Mouse (Mus musculus) midbrain, embryonic 13.5 days (tissue): ENCODE results near the gene Sgf29. TPM values are rescaled to one million over a fixed set of nuclear protein-coding genes. Genes with fewer than 3 reads are reported as not detected.
"Not testable (repeated sequence)": the region's sequence is repeated elsewhere in the genome, so short reads cannot be mapped to it uniquely, and the experiment has no call there.

Source experiments
- ATAC-seq: fragments of 200-750 bp; cut with Nextera tagmentation; 2 replicates; pipeline ENCODE4 v1.8.0; 2017; ENCODE audit warnings: mild to moderate bottlenecking, moderate TSS enrichment, moderate library complexity
- H3K27ac ChIP-seq: fragments of 300-500 bp; sonication (generic); 2 replicates; pipeline ENCODE4 v1.5.1; 2015; ENCODE audit warnings: inconsistent platforms, mild to moderate bottlenecking, moderate library complexity
- H3K27me3 ChIP-seq: fragments of 300-500 bp; sonication (generic); 2 replicates; pipeline ENCODE4 v1.6.1; 2015; ENCODE audit warnings: mild to moderate bottlenecking, inconsistent platforms
- H3K36me3 ChIP-seq: fragments of 300-500 bp; sonication (generic); 2 replicates; pipeline ENCODE4 v1.6.1; 2015; ENCODE audit warnings: mild to moderate bottlenecking, inconsistent platforms
- H3K4me1 ChIP-seq: fragments of 300-500 bp; sonication (generic); replicated peaks from 2 replicates; pipeline ENCODE4 v1.6.1; 2015; ENCODE audit warnings: inconsistent platforms
- H3K4me2 ChIP-seq: fragments of 300-500 bp; sonication (generic); replicated peaks from 2 replicates; pipeline ENCODE4 v1.6.1; 2015; ENCODE audit warnings: moderate library complexity, mild to moderate bottlenecking, inconsistent platforms
- H3K4me3 ChIP-seq: fragments of 300-500 bp; sonication (generic); replicated peaks from 2 replicates; pipeline ENCODE4 v1.5.1; 2015; ENCODE audit warnings: mild to moderate bottlenecking, inconsistent platforms
- H3K9ac ChIP-seq: fragments of 300-500 bp; sonication (generic); replicated peaks from 2 replicates; pipeline ENCODE4 v1.6.1; 2015; ENCODE audit warnings: mild to moderate bottlenecking, inconsistent platforms
- H3K9me3 ChIP-seq: fragments of 300-500 bp; sonication (generic); 2 replicates; pipeline ENCODE4 v1.6.1; 2016; ENCODE audit warnings: mild to moderate bottlenecking, inconsistent platforms
- WGBS: fragments of 180-500 bp; shearing (Covaris S2); methylation state at CpG from one replicate; pipeline ENCODE4 v1.1.7; 2015; 5-methylcytosine and 5-hydroxymethylcytosine counted together
- polyA plus RNA-seq: library from polyadenylated mRNA; unstranded; fragments of >200 nt; fragmentation: Nextera tagmentation; extraction: Ambion mirVana; gene quantifications from 2 replicates; pipeline ENCODE4 v1.2.1, GENCODE M21; 2015

Gene Sgf29
- polyA plus RNA-seq, 1 experiment from 2014 or later, result 54.5 TPM

GRCm38 (mm10) chr7:126672111-126672510 is 23.0 kb downstream of the Sgf29 start:
- Histone ChIP-seq H3K9me3 (no peaks in the 10 kb centered on the region), H3K4me3 (no peak overlapping the region), H3K27me3 (no peaks in the 10 kb centered on the region), H3K4me1 (no peaks in the 10 kb centered on the region), H3K36me3 (peaks cover 57% of the 10 kb centered on the region), H3K4me2 (no peak overlapping the region), H3K9ac (no peak overlapping the region), H3K27ac (no peak overlapping the region)
- 95% methylated on average over 9 of the region's 9 CpGs for WGBS
- no peak for ATAC-seq

GRCm38 (mm10) chr7:126675104-126675503 is 26.0 kb downstream of the Sgf29 start:
- Histone ChIP-seq H3K4me2 (no peak overlapping the region), H3K9me3 (no peaks in the 10 kb centered on the region), H3K4me1 (no peaks in the 10 kb centered on the region), H3K27ac (no peak overlapping the region), H3K27me3 (no peaks in the 10 kb centered on the region), H3K9ac (no peak overlapping the region), H3K36me3 (peaks cover 40% of the 10 kb centered on the region), H3K4me3 (no peak overlapping the region)
- ATAC-seq, result no peak
- WGBS, result 95% methylated on average over 8 of the region's 8 CpGs

GRCm38 (mm10) chr7:126676207-126676606 is 27.1 kb downstream of the Sgf29 start, which contains the start of gene Sult1a1:
Sult1a1 (minus strand) TSS chr7:126676432.
- Histone ChIP-seq H3K27me3 (no peaks in the 10 kb centered on the region), H3K4me1 (no peaks in the 10 kb centered on the region), H3K4me2 (no peak within 1 kb of the TSS), H3K27ac (no peak within 1 kb of the TSS), H3K9me3 (no peaks in the 10 kb centered on the region), H3K4me3 (no peak within 1 kb of the TSS), H3K9ac (no peak within 1 kb of the TSS), H3K36me3 (peaks cover 34% of the 10 kb centered on the region)
- ATAC-seq, result no peak
- 90% methylated on average over 1 of the region's 1 CpGs for WGBS

GRCm38 (mm10) chr7:126676631-126677220 is 27.6 kb downstream of the Sgf29 start:
- H3K9me3 ChIP-seq, result no peaks in the 10 kb centered on the region
- H3K4me3 ChIP-seq, result no peak overlapping the region
- no peaks in the 10 kb centered on the region for H3K4me1 ChIP-seq
- no peak for ATAC-seq
- H3K27me3 ChIP-seq, result no peaks in the 10 kb centered on the region
- 78% methylated on average over 4 of the region's 4 CpGs for WGBS
- peaks cover 28% of the 10 kb centered on the region for H3K36me3 ChIP-seq
- H3K27ac ChIP-seq, result no peak overlapping the region
- H3K9ac ChIP-seq, result no peak overlapping the region
- no peak overlapping the region for H3K4me2 ChIP-seq

GRCm38 (mm10) chr7:126678545-126679341 is 29.6 kb downstream of the Sgf29 start:
- Histone ChIP-seq H3K27me3 (no peaks in the 10 kb centered on the region), H3K27ac (no peak overlapping the region), H3K4me3 (no peak overlapping the region), H3K9me3 (no peaks in the 10 kb centered on the region), H3K36me3 (peaks cover 10% of the 10 kb centered on the region), H3K9ac (no peak overlapping the region), H3K4me2 (no peak overlapping the region), H3K4me1 (no peaks in the 10 kb centered on the region)
- no peak for ATAC-seq
- WGBS, result 85% methylated on average over 8 of the region's 8 CpGs

GRCm38 (mm10) chr7:126679683-126680082 is 30.6 kb downstream of the Sgf29 start:
- Histone ChIP-seq H3K4me2 (no peak overlapping the region), H3K4me3 (no peak overlapping the region), H3K27ac (no peak overlapping the region), H3K4me1 (no peaks in the 10 kb centered on the region), H3K27me3 (no peaks in the 10 kb centered on the region), H3K9ac (no peak overlapping the region), H3K36me3 (peaks cover 10% of the 10 kb centered on the region), H3K9me3 (no peaks in the 10 kb centered on the region)
- WGBS, result 89% methylated on average over 5 of the region's 5 CpGs
- ATAC-seq, result no peak

- Histone ChIP-seq H3K36me3 (peaks cover 10% of the 10 kb centered on the region), H3K4me2 (no peak overlapping the region), H3K27me3 (no peaks in the 10 kb centered on the region), H3K27ac (no peak overlapping the region), H3K9me3 (no peaks in the 10 kb centered on the region), H3K4me3 (no peak overlapping the region), H3K9ac (no peak overlapping the region), H3K4me1 (no peaks in the 10 kb centered on the region)
- no peak for ATAC-seq
- 97% methylated on average over 5 of the region's 5 CpGs for WGBS
Measured at GRCm38 (mm10) chr7:126681221-126681620, 32.1 kb downstream of the Sgf29 start.

- 97% methylated on average over 4 of the region's 4 CpGs for WGBS
- H3K27ac ChIP-seq, H3K27me3 ChIP-seq, H3K4me2 ChIP-seq, H3K4me3 ChIP-seq, H3K4me1 ChIP-seq, H3K9ac ChIP-seq, H3K9me3 ChIP-seq: not testable (repeated sequence)
- peak; percentile 43 for ATAC-seq
- peaks cover 29% of the 10 kb centered on the region for H3K36me3 ChIP-seq
Measured at GRCm38 (mm10) chr7:126688156-126688555, 39.0 kb downstream of the Sgf29 start.

GRCm38 (mm10) chr7:126689021-126689420 is 39.9 kb downstream of the Sgf29 start:
- H3K4me2 ChIP-seq, result no peak overlapping the region
- 84% methylated on average over 3 of the region's 3 CpGs for WGBS
- H3K4me3 ChIP-seq, result no peak overlapping the region
- peaks cover 29% of the 10 kb centered on the region for H3K36me3 ChIP-seq
- no peak overlapping the region for H3K9ac ChIP-seq
- H3K9me3 ChIP-seq, result no peaks in the 10 kb centered on the region
- H3K4me1 ChIP-seq, result peaks cover 13% of the 10 kb centered on the region
- H3K27ac ChIP-seq, result no peak overlapping the region
- H3K27me3 ChIP-seq, result no peaks in the 10 kb centered on the region
- ATAC-seq, result no peak

GRCm38 (mm10) chr7:126690737-126691136 is 41.6 kb downstream of the Sgf29 start:
- Histone ChIP-seq H3K4me3 (no peak overlapping the region), H3K27ac (no peak overlapping the region), H3K9me3 (no peaks in the 10 kb centered on the region), H3K4me2 (no peak overlapping the region), H3K27me3 (no peaks in the 10 kb centered on the region), H3K36me3 (peaks cover 29% of the 10 kb centered on the region), H3K9ac (no peak overlapping the region), H3K4me1 (peaks cover 20% of the 10 kb centered on the region)
- ATAC-seq, result no peak
- 91% methylated on average over 3 of the region's 3 CpGs for WGBS

GRCm38 (mm10) chr7:126691676-126692075 is 42.6 kb downstream of the Sgf29 start:
- Histone ChIP-seq H3K27me3 (no peaks in the 10 kb centered on the region), H3K27ac (no peak overlapping the region)
- 93% methylated on average over 4 of the region's 5 CpGs for WGBS

GRCm38 (mm10) chr7:126692426-126692825 is 43.3 kb downstream of the Sgf29 start:
- Histone ChIP-seq H3K4me3 (no peak overlapping the region), H3K27me3 (no peaks in the 10 kb centered on the region), H3K4me2 (no peak overlapping the region), H3K9me3 (no peaks in the 10 kb centered on the region), H3K36me3 (peaks cover 29% of the 10 kb centered on the region), H3K9ac (peak overlapping the region; percentile 6; the same call in 1 of the 2 replicates), H3K27ac (no peak overlapping the region), H3K4me1 (peaks cover 34% of the 10 kb centered on the region)
- 96% methylated on average over 26 of the region's 26 CpGs for WGBS
- ATAC-seq, result no peak

More at GRCm38 (mm10) chr7:126691676-126692075, 42.6 kb downstream of the Sgf29 start:
- Histone ChIP-seq H3K4me3 (no peak overlapping the region), H3K36me3 (peaks cover 29% of the 10 kb centered on the region), H3K4me2 (no peak overlapping the region), H3K9ac (no peak overlapping the region), H3K9me3 (no peaks in the 10 kb centered on the region), H3K4me1 (peaks cover 26% of the 10 kb centered on the region)
- ATAC-seq, result no peak
